Mouse (Mus musculus): ENCODE measurements at regions not wholly inside any gene's neighbourhood (a gene's known extent, or its start where the extent isn't known, plus 50 kb on each side); places are given as distances from the start of the nearest gene placed in this dataset.
"Not testable (repeated sequence)": the region's sequence is repeated elsewhere in the genome, so short reads cannot be mapped to it uniquely, and the experiment has no call there.

- Histone ChIP-seq H3K9me3 (ENCODE audit: low read depth, low read length) (no peaks in the 10 kb centered on the region), H3K4me1 (ENCODE audit: insufficient read depth) (no peaks in the 10 kb centered on the region), H3K4me3 (ENCODE audit: low read depth, low read length) (no peak overlapping the region), H3K4me2 (no peak overlapping the region), H3K27ac (ENCODE audit: low read depth) (no peak overlapping the region), H3K27me3 (ENCODE audit: insufficient read depth, low read length) (no peaks in the 10 kb centered on the region), H3K9ac (no peak overlapping the region), H3K36me3 (ENCODE audit: insufficient read depth) (no peaks in the 10 kb centered on the region)
- 53% methylated on average over 6 of the region's 6 CpGs for WGBS
- TF ChIP-seq CTCF (IDR thresholded peaks at IDR 0.05; ENCODE audit: low read depth): no peak
- ATAC-seq (ENCODE audit: insufficient read depth) (no peak), DNase-seq (no peak)
Observed at GRCm38 (mm10) chr14:108711811-108712210, 202.1 kb downstream of the Slitrk1 start.

GRCm38 (mm10) chr14:108709101-108709631 lies 204.8 kb downstream of the Slitrk1 start:
- no peaks in the 10 kb centered on the region for H3K27me3 ChIP-seq (ENCODE audit: insufficient read depth, low read length)
- H3K36me3 ChIP-seq (ENCODE audit: insufficient read depth): no peaks in the 10 kb centered on the region
- no peak for TF ChIP-seq CTCF (IDR thresholded peaks at IDR 0.05; ENCODE audit: low read depth)
- H3K27ac ChIP-seq (ENCODE audit: low read depth): no peak overlapping the region
- H3K9ac ChIP-seq: no peak overlapping the region
- no peak for ATAC-seq (ENCODE audit: insufficient read depth)
- H3K9me3 ChIP-seq (ENCODE audit: low read depth, low read length): no peaks in the 10 kb centered on the region
- H3K4me2 ChIP-seq: no peak overlapping the region
- no peak overlapping the region for H3K4me3 ChIP-seq (ENCODE audit: low read depth, low read length)
- DNase-seq: no peak
- H3K4me1 ChIP-seq (ENCODE audit: insufficient read depth): no peaks in the 10 kb centered on the region

- H3K4me3 ChIP-seq (ENCODE audit: low read depth, low read length); ATAC-seq (ENCODE audit: insufficient read depth); H3K9me3 ChIP-seq (ENCODE audit: low read depth, low read length); DNase-seq; H3K27me3 ChIP-seq (ENCODE audit: insufficient read depth, low read length); H3K4me1 ChIP-seq (ENCODE audit: insufficient read depth); H3K27ac ChIP-seq (ENCODE audit: low read depth); H3K4me2 ChIP-seq; H3K36me3 ChIP-seq (ENCODE audit: insufficient read depth); H3K9ac ChIP-seq: not testable (repeated sequence)
- 77% methylated on average over 5 of the region's 5 CpGs for WGBS
Observed at GRCm38 (mm10) chr14:108704662-108705061, 209.3 kb downstream of the Slitrk1 start.

GRCm38 (mm10) chr14:108664864-108665263 lies 249.1 kb downstream of the Slitrk1 start:
- H3K9ac ChIP-seq: no peak overlapping the region
- H3K36me3 ChIP-seq (ENCODE audit: insufficient read depth): no peaks in the 10 kb centered on the region
- DNase-seq (no peak), ATAC-seq (ENCODE audit: insufficient read depth) (no peak)
- TF ChIP-seq CTCF (IDR thresholded peaks at IDR 0.05; ENCODE audit: low read depth): no peak
- H3K4me1 ChIP-seq (ENCODE audit: insufficient read depth): no peaks in the 10 kb centered on the region
- no peak overlapping the region for H3K4me2 ChIP-seq
- H3K27me3 ChIP-seq (ENCODE audit: insufficient read depth, low read length): no peaks in the 10 kb centered on the region
- no peak overlapping the region for H3K27ac ChIP-seq (ENCODE audit: low read depth)
- no peak overlapping the region for H3K4me3 ChIP-seq (ENCODE audit: low read depth, low read length)
- WGBS: 86% methylated on average over 6 of the region's 6 CpGs
- H3K9me3 ChIP-seq (ENCODE audit: low read depth, low read length): no peaks in the 10 kb centered on the region

- H3K4me3 ChIP-seq (ENCODE audit: low read depth, low read length): no peak overlapping the region
- H3K9ac ChIP-seq: no peak overlapping the region
- no peak for ATAC-seq (ENCODE audit: insufficient read depth)
- DNase-seq: peak; percentile 14
- H3K36me3 ChIP-seq (ENCODE audit: insufficient read depth): no peaks in the 10 kb centered on the region
- H3K27ac ChIP-seq (ENCODE audit: low read depth): no peak overlapping the region
- no peak for TF ChIP-seq CTCF (IDR thresholded peaks at IDR 0.05; ENCODE audit: low read depth)
- 65% methylated on average over 2 of the region's 2 CpGs for WGBS
- H3K4me2 ChIP-seq: no peak overlapping the region
- no peaks in the 10 kb centered on the region for H3K27me3 ChIP-seq (ENCODE audit: insufficient read depth, low read length)
- H3K4me1 ChIP-seq (ENCODE audit: insufficient read depth): no peaks in the 10 kb centered on the region
- no peaks in the 10 kb centered on the region for H3K9me3 ChIP-seq (ENCODE audit: low read depth, low read length)
Observed at GRCm38 (mm10) chr14:108638291-108638690, 275.7 kb downstream of the Slitrk1 start.

GRCm38 (mm10) chr14:108635266-108635665 lies 278.7 kb downstream of the Slitrk1 start:
- Histone ChIP-seq H3K27me3 (ENCODE audit: insufficient read depth, low read length) (no peaks in the 10 kb centered on the region), H3K4me3 (ENCODE audit: low read depth, low read length) (no peak overlapping the region), H3K9me3 (ENCODE audit: low read depth, low read length) (no peaks in the 10 kb centered on the region), H3K36me3 (ENCODE audit: insufficient read depth) (no peaks in the 10 kb centered on the region), H3K27ac (ENCODE audit: low read depth) (no peak overlapping the region), H3K4me2 (no peak overlapping the region), H3K4me1 (ENCODE audit: insufficient read depth) (no peaks in the 10 kb centered on the region), H3K9ac (no peak overlapping the region)
- TF ChIP-seq CTCF (IDR thresholded peaks at IDR 0.05; ENCODE audit: low read depth): no peak
- peak; percentile 61 for DNase-seq
- 52% methylated on average over 2 of the region's 2 CpGs for WGBS
- no peak for ATAC-seq (ENCODE audit: insufficient read depth)

- H3K9me3 ChIP-seq (ENCODE audit: low read depth, low read length): no peaks in the 10 kb centered on the region
- TF ChIP-seq CTCF (IDR thresholded peaks at IDR 0.05; ENCODE audit: low read depth): no peak
- no peak overlapping the region for H3K4me2 ChIP-seq
- no peak overlapping the region for H3K9ac ChIP-seq
- ATAC-seq (ENCODE audit: insufficient read depth) (no peak), DNase-seq (no peak)
- no peaks in the 10 kb centered on the region for H3K4me1 ChIP-seq (ENCODE audit: insufficient read depth)
- no peaks in the 10 kb centered on the region for H3K36me3 ChIP-seq (ENCODE audit: insufficient read depth)
- H3K4me3 ChIP-seq (ENCODE audit: low read depth, low read length): no peak overlapping the region
- H3K27me3 ChIP-seq (ENCODE audit: insufficient read depth, low read length): no peaks in the 10 kb centered on the region
- no peak overlapping the region for H3K27ac ChIP-seq (ENCODE audit: low read depth)
- 80% methylated on average over 1 of the region's 1 CpGs for WGBS
Observed at GRCm38 (mm10) chr14:108610028-108610427, 303.9 kb downstream of the Slitrk1 start.
